Mouse (Mus musculus) erythroblast, embryonic 14.5 days (primary cell): ENCODE results near the gene Zfp790.

Experiments
- GATA1 ChIP-seq: IDR thresholded peaks from 2 replicates; pipeline ENCODE4 v1.6.1; 2012; ENCODE audit warnings: low read length, inconsistent platforms, mixed read lengths
- TAL1 ChIP-seq: IDR thresholded peaks from 3 replicates; pipeline ENCODE4 v1.6.1; 2012; ENCODE audit warnings: low read length, inconsistent platforms, mixed read lengths

DNA sequence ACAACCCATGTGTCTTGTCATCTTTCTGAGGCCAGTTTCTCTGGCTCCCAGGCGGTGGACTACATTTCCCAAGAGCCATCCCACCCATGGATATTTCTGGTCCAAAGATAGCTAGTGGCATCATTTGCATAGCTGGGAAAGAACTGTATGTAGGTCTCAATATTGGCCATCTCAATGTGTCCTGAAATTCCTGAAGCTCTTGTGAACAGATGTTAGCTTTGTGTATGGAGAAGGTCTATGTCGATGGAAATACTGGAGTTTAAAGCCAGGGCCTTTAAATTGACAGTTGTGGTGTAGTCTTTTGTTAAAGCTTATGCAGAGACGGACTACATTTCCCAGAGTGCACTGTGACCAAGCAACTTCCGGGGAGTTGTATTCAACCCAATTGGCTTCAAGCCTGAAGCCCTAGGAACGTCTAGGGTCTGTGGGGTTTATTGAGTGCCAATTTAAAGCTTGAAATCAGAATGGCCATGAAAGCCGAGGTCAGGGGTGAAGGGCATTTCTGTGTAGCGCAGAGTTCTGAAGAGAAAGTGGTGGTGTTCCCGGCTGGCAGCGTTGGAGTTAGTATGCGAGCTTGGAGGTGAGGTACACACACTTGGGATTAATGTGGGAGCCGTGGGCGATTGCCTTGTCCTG is 2.8 kb downstream of the Zfp790 start:
- TF ChIP-seq GATA1 (no peak), TAL1 (no peak)
